Mouse (Mus musculus): ENCODE measurements around the gene Lrit2. TPM values are rescaled to one million over a fixed set of nuclear protein-coding genes. Genes with fewer than 3 reads are reported as not detected.

Lrit2 gene
- not detected in 2 replicates for polyA plus RNA-seq (2015; fragmentation: Nextera tagmentation; extraction: Ambion mirVana)

GRCm38 (mm10) chr14:37067629-37068028 lies at the start of gene Lrit2:
TSS of gene Lrit2 (plus strand) at chr14:37067929.

GRCm38 (mm10) chr14:37048914-37049410 lies 18.8 kb upstream of the Lrit2 start, which contains the start of gene Rgr:
TSS of gene Rgr (minus strand) at chr14:37048964.

GRCm38 (mm10) chr14:37097956-37098530 lies 30.3 kb downstream of the Lrit2 start, which contains the start of gene Cdhr1:
TSS of gene Cdhr1 (minus strand) at chr14:37098347.

GRCm38 (mm10) chr14:37113922-37114321 lies 46.2 kb downstream of the Lrit2 start, which contains the start of gene 2610528A11Rik:
TSS of gene 2610528A11Rik (minus strand) at chr14:37114022.

Other genes with a start within 250 kb of the Lrit2 start
- 26.7 and 27.5 TPM in 2 replicates for gene Ccser2, start 99.2 kb upstream of the Lrit2 start, polyA plus RNA-seq (2015; fragmentation: Nextera tagmentation; extraction: Ambion mirVana)
- gene Rgr, start 19.0 kb upstream of the Lrit2 start, polyA plus RNA-seq (2015; fragmentation: Nextera tagmentation; extraction: Ambion mirVana): not detected in 2 replicates
- not detected in 2 replicates for gene Lrit1, start 13.1 kb upstream of the Lrit2 start, polyA plus RNA-seq (2015; fragmentation: Nextera tagmentation; extraction: Ambion mirVana)
- 0.17 and 0.28 TPM in 2 replicates for gene Cdhr1, start 30.4 kb downstream of the Lrit2 start, polyA plus RNA-seq (2015; fragmentation: Nextera tagmentation; extraction: Ambion mirVana)
- gene 2610528A11Rik, start 46.1 kb downstream of the Lrit2 start, polyA plus RNA-seq (2015; fragmentation: Nextera tagmentation; extraction: Ambion mirVana): 0.35 and 0.73 TPM in 2 replicates
- gene Ghitm, start 67.3 kb downstream of the Lrit2 start, polyA plus RNA-seq (2015; fragmentation: Nextera tagmentation; extraction: Ambion mirVana): 399 and 535 TPM in 2 replicates

All from adrenal gland, postnatal 0 days (tissue).